Mouse (Mus musculus) adrenal gland, postnatal 4 days (tissue): Measurements from ENCODE around the gene Phkb. TPM values are rescaled to one million over a fixed set of nuclear protein-coding genes. Genes with fewer than 3 reads are reported as not detected.
A peak's percentile ranks its signal among the peaks of the same experiment; 100 is the strongest.
"Not testable (repeated sequence)": the region's sequence is repeated elsewhere in the genome, so short reads cannot be mapped to it uniquely, and the experiment has no call there.

ENCODE experiments used
- DNase-seq, 2 experiments: peaks; one replicate each; pipeline ENCODE4 v3.0.0; 2021 to 2022; ENCODE audit warnings: low spot score in 2 of 2, mixed read lengths in 2 of 2
- long read RNA-seq, 2 experiments: library from polyadenylated mRNA; stranded (forward); transcript quantifications; one replicate each; pipeline ENCODE4 v2.0.0; 2021
- total RNA-seq, 2 experiments: library from RNA; stranded (reverse); gene quantifications; 2 replicates each; pipeline ENCODE4 v1.2.3; 2021

Phkb gene
- 10 to 100 TPM; 43.5 to 47.0 TPM for total RNA-seq
- long read RNA-seq, experiment 1, full-length matches to known transcripts = 1 of 5 reads
- long read RNA-seq, experiment 1, partial matches to known transcripts = 0 of 5 reads
- long read RNA-seq, experiment 1, other reads (novel, unspliced or antisense) = 4 of 5 reads
- long read RNA-seq, experiment 2, full-length matches to known transcripts = 2 of 35 reads
- long read RNA-seq, experiment 2, partial matches to known transcripts = 3 of 35 reads
- long read RNA-seq, experiment 2, other reads (novel, unspliced or antisense) = 30 of 35 reads

DNA sequence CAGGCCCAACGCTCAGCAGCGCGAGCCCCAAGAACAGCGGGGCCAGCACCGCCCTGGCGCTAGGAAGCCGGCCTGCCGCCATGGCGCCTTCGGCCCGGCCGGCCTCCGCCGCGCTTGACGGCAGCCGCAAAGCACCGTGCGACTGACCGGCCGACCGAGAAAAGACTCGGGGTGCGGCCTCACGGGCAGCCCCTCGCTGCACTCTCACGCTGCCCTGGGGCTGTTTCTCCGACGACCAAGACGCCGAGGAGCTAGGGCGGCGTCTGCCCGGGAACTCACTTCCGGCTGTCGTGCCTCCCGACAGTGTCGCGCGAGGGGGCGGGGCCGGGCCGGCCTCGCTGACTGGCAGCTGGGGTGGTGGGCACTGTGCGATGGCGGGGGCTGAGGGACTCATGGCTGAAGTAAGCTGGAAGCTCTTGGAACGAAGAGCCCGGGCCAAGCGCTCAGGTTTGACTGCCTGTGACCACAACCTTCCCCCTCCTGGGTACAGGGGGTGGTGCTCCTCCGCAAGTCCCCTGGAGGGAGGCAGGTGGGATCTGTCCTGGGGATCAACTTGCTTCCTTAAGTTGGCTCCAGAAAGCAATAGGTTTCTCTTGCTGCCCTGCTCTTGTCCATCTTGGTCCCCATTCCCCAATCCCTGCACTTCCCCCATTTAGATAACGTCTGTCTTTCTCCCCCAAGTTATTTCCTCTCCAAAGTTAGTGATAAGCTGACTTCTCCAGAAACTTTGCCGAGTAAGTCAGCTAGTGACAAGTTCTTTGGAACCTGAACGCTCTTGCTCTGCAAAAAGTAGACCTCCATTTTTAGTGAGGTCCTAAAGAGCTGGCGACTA, at the start of gene Phkb, which contains the start of gene Itfg1:
Phkb (plus strand) TSS at position 303 of the 832 bp plus-strand sequence.
Itfg1 (minus strand) TSS at position 265 of the 832 bp plus-strand sequence.
- peak; percentile 81 to 85 for DNase-seq

GRCm38 (mm10) chr8:85796392-85796791, 44.4 kb upstream of the Phkb start:
- DNase-seq = not testable (repeated sequence)

DNA sequence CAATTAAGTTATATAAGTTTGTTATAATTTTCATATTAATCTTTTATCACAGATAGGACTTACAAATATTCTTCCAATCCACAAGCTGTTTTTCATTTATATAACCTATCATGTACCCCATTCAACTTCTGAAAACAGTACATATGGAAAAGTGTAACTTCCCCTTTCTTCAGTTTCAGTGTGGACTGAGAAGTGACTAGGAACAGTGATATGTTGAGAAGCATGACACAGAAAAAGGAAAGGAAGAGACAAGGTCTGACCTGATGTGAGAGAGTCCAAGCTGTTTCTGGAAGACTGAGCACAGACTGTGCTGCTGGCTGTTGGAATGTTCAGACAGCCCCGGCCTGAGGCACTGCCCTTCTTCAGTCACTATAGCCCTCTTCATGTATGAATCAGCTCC, 40.6 kb upstream of the Phkb start:
- DNase-seq = no peak

- DNase-seq = no peak
Observed at GRCm38 (mm10) chr8:85801408-85801807, 39.4 kb upstream of the Phkb start.

DNA sequence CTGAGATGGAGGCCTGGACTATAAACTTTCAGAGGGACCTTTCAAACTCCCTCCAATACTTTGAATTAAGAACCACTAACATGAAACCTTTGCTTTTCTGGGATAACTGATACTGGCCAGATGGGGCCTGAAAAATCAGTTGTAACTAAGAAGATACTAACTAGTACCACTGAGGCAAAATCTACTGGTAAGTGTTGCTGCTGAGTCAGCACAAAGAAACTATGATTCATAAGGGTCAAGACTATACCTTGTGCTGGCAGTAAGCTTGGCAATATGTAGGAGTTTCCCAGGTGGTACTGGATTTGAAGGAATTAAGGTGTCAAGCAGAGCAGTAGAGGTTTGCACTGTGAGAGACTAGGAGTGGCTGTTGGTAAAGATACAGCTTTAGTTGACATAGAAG, 27.1 kb upstream of the Phkb start:
- no peak for DNase-seq

DNA sequence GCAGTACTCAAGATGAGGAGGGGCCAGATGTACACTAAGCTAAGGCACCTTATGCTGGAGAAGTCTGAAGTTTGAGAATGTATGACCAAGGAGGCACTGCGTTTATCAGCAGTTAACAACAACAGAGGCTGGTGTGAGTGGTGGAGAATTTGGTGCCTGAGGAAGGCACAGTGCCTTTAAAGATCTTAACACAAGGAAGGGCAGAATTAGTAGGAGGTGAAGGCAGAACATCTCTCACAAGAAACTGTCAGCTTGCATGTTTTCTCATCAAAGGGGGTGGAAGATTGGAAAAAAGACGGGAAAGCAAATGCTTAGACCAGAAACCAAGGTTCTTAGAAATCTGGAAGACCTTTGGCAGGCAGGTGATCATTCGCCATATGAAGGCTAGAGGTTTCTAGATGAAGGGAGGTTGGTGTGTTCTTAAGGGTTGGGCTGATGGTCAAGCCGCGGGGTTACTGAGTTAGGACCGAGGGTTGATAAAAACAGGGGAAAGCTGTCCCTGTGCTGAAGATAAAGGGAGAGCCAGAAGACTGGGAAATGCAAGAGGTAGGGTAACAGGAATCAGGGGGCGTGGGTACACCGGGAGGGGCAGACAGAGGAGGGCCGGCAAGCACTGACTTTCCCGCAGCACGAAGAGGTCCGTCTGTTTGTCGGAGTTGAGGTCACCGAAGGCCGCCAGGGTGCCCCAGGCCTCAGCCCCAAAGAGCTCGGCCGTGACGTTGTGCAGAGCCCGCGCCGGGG, 673 bp upstream of the Phkb start:
- no peak for DNase-seq

GRCm38 (mm10) chr8:85841489-85841795, 683 bp downstream of the Phkb start:
- DNase-seq = no peak

DNA sequence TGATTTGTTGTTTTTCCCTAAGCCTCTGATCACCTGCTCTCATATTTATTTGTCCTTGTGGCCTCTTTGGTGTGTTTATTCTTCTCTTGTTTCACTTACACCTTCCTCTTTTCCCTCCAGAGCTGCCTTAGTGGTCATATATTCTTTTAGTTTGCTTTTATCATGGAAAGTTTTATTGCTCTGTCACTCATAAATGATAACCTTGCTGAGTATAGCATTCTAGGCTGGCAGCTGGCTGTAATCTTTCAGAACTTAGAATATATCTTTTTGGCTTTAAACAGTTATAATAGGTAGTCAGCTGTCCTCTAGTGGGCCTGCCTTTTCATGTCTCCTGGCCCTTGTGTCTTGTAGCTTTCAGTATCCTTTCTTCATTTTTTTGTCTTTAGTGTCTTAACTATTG, 5.1 kb downstream of the Phkb start:
- DNase-seq = no peak

DNA sequence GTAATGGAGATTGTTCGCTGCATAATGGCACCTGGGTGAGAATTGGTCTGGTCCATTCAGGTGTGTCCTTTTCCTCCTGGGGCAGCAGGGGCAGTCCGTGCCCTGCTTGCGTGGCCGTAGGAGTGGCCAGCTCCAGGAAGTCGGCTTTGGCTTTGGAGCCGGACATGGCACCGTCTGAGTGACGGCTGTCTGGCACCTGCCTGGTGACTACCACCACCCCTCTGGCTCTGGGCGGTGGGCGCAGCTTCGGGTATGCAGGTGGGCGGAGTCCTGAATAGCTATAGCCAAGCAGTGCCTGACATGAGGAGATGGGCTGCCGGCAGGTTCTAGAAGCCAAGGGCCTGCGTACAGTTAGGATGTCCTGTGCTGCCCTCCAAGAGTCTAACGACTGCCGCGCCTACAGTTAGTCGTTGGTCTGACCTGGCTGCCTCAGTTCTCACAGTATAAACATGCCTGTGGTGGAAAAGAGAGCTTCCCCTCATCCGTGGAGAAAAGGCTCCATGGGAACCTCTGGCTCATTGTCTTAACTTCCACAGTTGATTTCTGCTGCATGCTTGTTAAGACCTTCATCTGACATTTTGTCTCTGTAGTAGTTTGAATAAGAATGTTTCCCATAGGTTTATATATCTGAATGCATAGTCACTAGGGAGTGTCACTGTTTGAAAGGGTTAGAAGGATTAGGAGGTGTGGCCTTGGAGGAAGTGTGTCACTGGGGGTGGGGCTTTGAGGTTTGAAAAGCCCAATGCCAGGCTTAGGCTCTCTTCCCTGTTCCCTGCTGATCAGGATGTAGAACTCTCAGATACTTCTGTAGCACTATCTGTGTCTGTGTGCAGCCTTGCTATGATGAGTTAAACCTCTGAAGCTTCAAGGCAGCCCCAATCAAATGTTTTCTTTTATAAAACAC, 13.7 kb downstream of the Phkb start:
- DNase-seq = no peak

DNA sequence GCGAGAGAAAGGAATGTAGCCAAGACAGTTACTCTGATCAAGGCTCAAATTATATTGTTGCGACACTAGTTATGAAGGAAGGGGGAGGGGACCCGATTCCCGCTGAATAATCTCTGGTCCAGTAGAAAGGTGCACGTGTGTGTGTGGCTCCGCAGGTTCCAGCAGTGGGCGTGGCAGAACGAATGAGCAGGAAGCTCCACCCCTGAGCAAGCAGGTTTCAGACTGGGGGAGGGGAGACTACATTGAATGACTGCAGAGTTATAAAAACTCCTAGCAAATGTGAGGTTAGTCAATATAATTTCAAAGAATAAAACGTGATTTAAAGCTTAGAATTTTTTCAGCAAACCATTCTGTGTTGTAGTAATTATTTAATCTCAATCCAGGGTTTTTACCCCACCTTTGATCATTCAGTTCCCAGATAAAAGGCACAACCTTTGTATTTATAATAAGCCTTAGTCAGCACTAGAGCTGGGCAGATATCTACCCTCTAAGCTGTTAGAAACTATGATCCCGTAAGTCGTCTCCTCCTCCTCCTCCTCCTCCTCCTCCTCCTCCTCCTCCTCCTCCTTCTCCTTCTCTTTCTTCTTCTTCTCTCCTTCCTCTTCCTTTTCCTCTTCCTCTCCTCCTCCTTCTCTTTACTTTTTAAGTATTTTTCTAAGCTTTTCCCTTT, 16.6 kb downstream of the Phkb start:
- not testable (repeated sequence) for DNase-seq

- DNase-seq = no peak
Observed at GRCm38 (mm10) chr8:85860612-85861011, 19.9 kb downstream of the Phkb start.

- DNase-seq = no peak
Observed at GRCm38 (mm10) chr8:85862381-85862780, 21.6 kb downstream of the Phkb start.

DNA sequence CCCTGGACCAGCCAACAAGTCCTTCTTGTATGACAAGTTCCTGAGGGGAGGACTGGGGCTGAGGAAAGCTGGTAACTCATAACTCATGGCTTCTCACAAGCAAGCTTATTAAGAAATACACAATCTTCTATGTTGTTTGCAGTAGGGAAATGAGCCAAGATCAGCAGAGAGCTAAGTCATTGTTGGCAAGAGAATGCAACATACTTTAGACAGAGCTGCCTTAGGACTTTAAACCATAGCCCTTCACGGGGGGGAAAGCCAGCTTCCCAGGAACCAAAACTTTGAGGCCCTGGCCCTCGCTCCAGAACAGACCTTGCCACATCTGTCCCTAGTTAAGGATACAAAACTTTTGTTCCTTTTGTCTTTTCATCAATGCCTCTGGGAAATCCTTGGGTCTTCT, 30.9 kb downstream of the Phkb start:
- no peak for DNase-seq

GRCm38 (mm10) chr8:85877976-85878375, 37.2 kb downstream of the Phkb start:
- no peak for DNase-seq

- no peak for DNase-seq
Observed at GRCm38 (mm10) chr8:85879624-85880023, 38.9 kb downstream of the Phkb start.

- no peak for DNase-seq
Observed at GRCm38 (mm10) chr8:85884811-85885210, 44.1 kb downstream of the Phkb start.

GRCm38 (mm10) chr8:85897636-85898035, 56.9 kb downstream of the Phkb start:
- no peak for DNase-seq

DNA sequence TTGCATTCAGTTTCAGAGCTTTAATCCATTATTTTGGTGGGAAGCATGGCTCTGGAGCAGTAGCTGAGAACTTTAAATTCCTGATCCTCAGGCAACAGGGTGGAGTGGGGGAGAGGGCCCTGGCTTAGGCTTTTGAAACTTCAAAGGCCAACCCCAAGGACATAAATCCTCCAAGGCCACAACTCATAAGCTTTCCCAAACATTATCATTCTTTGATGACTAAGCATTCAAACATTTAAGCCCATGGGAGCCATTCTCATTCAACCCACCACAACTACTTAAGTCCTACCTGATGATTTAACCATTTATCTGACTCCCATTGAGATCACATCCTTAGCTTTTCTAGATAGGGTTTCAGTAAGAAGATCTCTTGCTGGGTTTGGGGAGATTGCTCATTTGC, 84.2 kb downstream of the Phkb start:
- DNase-seq = no peak

DNA sequence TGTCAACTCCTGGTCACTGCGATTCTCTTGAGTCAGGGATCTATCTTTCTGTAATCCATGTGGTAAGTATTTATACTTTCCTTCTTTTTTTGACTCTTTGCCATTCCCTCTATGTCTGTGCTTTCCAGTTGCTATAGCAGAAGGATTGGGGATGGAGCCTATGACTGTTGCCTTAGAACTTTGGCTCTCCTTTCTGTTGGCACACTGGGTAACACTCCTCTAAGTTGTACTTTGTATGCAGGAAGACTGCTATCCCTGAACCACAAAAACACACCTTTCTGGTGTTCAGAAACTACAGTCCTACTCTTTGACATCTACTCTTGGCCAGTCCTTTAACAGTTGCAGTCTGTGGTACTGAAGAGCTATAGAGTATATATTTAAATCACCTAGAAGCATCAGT, 84.8 kb downstream of the Phkb start:
- DNase-seq = no peak

- DNase-seq = no peak
Observed at GRCm38 (mm10) chr8:85926107-85926506, 85.3 kb downstream of the Phkb start.
